Mouse (Mus musculus) erythroblast, embryonic 14.5 days (primary cell): ENCODE measurements around the gene Scamp4.

Experiments used
- GATA1 ChIP-seq: IDR thresholded peaks from 2 replicates; pipeline ENCODE4 v1.6.1; 2012; ENCODE audit warnings: low read length, inconsistent platforms, mixed read lengths
- TAL1 ChIP-seq: IDR thresholded peaks from 3 replicates; pipeline ENCODE4 v1.6.1; 2012; ENCODE audit warnings: low read length, inconsistent platforms, mixed read lengths

GRCm38 (mm10) chr10:80658194-80658840 lies 55.6 kb downstream of the Scamp4 start:
- TF ChIP-seq GATA1 (no peak), TAL1 (no peak)
